Mouse (Mus musculus): ENCODE data around the gene Zfp57.
"Not testable (repeated sequence)": the region's sequence is repeated elsewhere in the genome, so short reads cannot be mapped to it uniquely, and the experiment has no call there.

DNA sequence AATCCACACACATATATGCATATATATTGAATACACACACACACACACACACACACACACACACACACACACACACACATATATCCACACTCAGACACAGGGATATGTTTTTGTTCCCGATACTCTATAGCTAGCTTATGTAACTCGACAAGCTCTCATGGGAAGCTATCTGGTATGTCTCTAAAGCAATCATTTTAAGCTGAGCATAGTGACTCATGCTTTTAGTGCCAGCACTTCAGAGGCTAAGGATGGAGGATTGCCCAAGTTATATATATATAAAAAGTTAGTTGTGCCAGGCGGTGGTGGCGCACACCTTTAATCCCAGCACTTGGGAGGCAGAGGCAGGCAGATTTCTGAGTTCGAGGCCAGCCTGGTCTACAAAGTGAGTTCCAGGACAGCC, 18.3 kb downstream of the Zfp57 start:
- TF ChIP-seq POLR2A (IDR thresholded peaks at IDR 0.05; ENCODE audit: control insufficient read depth, low read depth, low read length); CTCF (IDR thresholded peaks at IDR 0.05; ENCODE audit: control insufficient read depth, insufficient read depth, insufficient replicate concordance, low read depth, low read length): not testable (repeated sequence)
